ENCODE assay signal across 8 mouse cellular contexts in genomic region chr7:73392359-73392758, GRCm38 (mm10). TPM values are rescaled to one million over a fixed set of nuclear protein-coding genes. Genes with fewer than 3 reads are reported as not detected.
DNase-seq lines count a peak whose midpoint lies in the region; ATAC-seq and TF ChIP-seq lines count a peak whose summit lies in the region.

No protein-coding gene starts in this region.

- peaks cover 3% of the 10 kb centered on the region; the same call in 1 of the 2 replicates for H3K4me1 ChIP-seq in cerebellum, adult 2 months (ENCODE audit: control insufficient read depth, insufficient read depth, low read length)
- no peaks in the 10 kb centered on the region for H3K4me1 ChIP-seq in thymus, adult 2 months (replicated peaks; ENCODE audit: control insufficient read depth, insufficient read depth, low read length)
- peaks cover 58% of the 10 kb centered on the region for H3K4me1 ChIP-seq in limb, embryonic 15.5 days
- H3K4me1 ChIP-seq in stomach, postnatal 0 days (replicated peaks; ENCODE audit: control insufficient read depth, insufficient read depth) = peaks cover 6% of the 10 kb centered on the region; the same call in 1 of the 2 replicates

- H3K4me3 ChIP-seq in cerebellum, adult 2 months (replicated peaks; ENCODE audit: insufficient read depth, low read depth, low read length) = peak overlapping the region; percentile 42
- H3K4me3 ChIP-seq in thymus, adult 2 months (ENCODE audit: control insufficient read depth, insufficient read depth, low read length) = no peak overlapping the region
- H3K4me3 ChIP-seq in limb, embryonic 15.5 days = peak overlapping the region; percentile 77
- peak overlapping the region; percentile 76 for H3K4me3 ChIP-seq in stomach, postnatal 0 days (ENCODE audit: low read depth, low read length)

- H3K9me3 ChIP-seq in limb, embryonic 15.5 days = no peaks in the 10 kb centered on the region
- no peaks in the 10 kb centered on the region for H3K9me3 ChIP-seq in stomach, postnatal 0 days (ENCODE audit: control insufficient read depth, low read length)

- peak overlapping the region; percentile 73 for H3K4me2 ChIP-seq in limb, embryonic 15.5 days
- peak overlapping the region; percentile 91 for H3K4me2 ChIP-seq in stomach, postnatal 0 days (replicated peaks; ENCODE audit: low read depth)

- H3K27me3 ChIP-seq in cerebellum, adult 2 months (ENCODE audit: control insufficient read depth, insufficient read depth, low read length) = no peaks in the 10 kb centered on the region
- peaks cover 10% of the 10 kb centered on the region for H3K27me3 ChIP-seq in thymus, adult 2 months (ENCODE audit: control insufficient read depth, insufficient read depth, low read length)
- no peaks in the 10 kb centered on the region for H3K27me3 ChIP-seq in limb, embryonic 15.5 days
- H3K27me3 ChIP-seq in stomach, postnatal 0 days (ENCODE audit: control insufficient read depth, insufficient read depth, low read length) = no peaks in the 10 kb centered on the region

- no peak for TF ChIP-seq CTCF in cerebellum, adult 2 months (IDR thresholded peaks at IDR 0.05; ENCODE audit: borderline replicate concordance, insufficient read depth, low read depth, low read length)
- no peak for TF ChIP-seq CTCF in thymus, adult 2 months (IDR thresholded peaks at IDR 0.05; ENCODE audit: borderline replicate concordance, control insufficient read depth, extremely low read depth, insufficient read depth, low read length, poor library complexity)
- no peak for TF ChIP-seq CTCF in stomach, postnatal 0 days (IDR thresholded peaks at IDR 0.05; ENCODE audit: low read depth)

- no peak for DNase-seq in cerebellum, adult 2 months
- no peak for DNase-seq in cerebellum, postnatal 25 days
- DNase-seq in thymus, adult 2 months = no peak
- no peak for DNase-seq in thymus, postnatal 25 days
- no peak for DNase-seq in stomach, postnatal 0 days (ENCODE audit: low spot score)
- no peak for DNase-seq in adrenal gland, postnatal 25 days

- no peaks in the 10 kb centered on the region for H3K36me3 ChIP-seq in thymus, adult 2 months (ENCODE audit: control insufficient read depth, insufficient read depth, low read length)
- no peaks in the 10 kb centered on the region for H3K36me3 ChIP-seq in limb, embryonic 15.5 days
- H3K36me3 ChIP-seq in stomach, postnatal 0 days (ENCODE audit: control insufficient read depth, insufficient read depth, low read length) = peaks cover 4% of the 10 kb centered on the region

- H3K9ac ChIP-seq in limb, embryonic 15.5 days = peak overlapping the region; percentile 61
- H3K9ac ChIP-seq in stomach, postnatal 0 days (ENCODE audit: low read length) = peak overlapping the region; percentile 85

- no peak overlapping the region; the same call in 1 of the 2 replicates for H3K27ac ChIP-seq in cerebellum, adult 2 months (ENCODE audit: insufficient read depth, low read length)
- H3K27ac ChIP-seq in thymus, adult 2 months (ENCODE audit: control insufficient read depth, insufficient read depth, low read length) = peak overlapping the region; percentile 9; the same call in 1 of the 2 replicates
- H3K27ac ChIP-seq in limb, embryonic 15.5 days = peak overlapping the region; percentile 93
- peak overlapping the region; percentile 93 for H3K27ac ChIP-seq in stomach, postnatal 0 days (replicated peaks)

- no peak for TF ChIP-seq EP300 in stomach, postnatal 0 days (optimal IDR thresholded peaks at IDR 0.05)

- WGBS in cerebellum, adult 2 months = 75% methylated on average over 9 of the region's 9 CpGs
- WGBS in thymus, adult 2 months = 7% methylated on average over 9 of the region's 9 CpGs
- WGBS in limb, embryonic 15.5 days = 2% methylated on average over 9 of the region's 9 CpGs
- 2% methylated on average over 9 of the region's 9 CpGs for WGBS in stomach, postnatal 0 days

- no peak for TF ChIP-seq POLR2A in cerebellum, adult 2 months (IDR thresholded peaks at IDR 0.05; ENCODE audit: borderline replicate concordance, insufficient read depth, low read length)
- no peak for TF ChIP-seq POLR2A in thymus, adult 2 months (IDR thresholded peaks at IDR 0.05; ENCODE audit: control insufficient read depth, extremely low read depth, insufficient read depth, low read length, poor library complexity)

- no peak for ATAC-seq in limb, embryonic 15.5 days (ENCODE audit: insufficient number of reproducible peaks, low FRiP score, low TSS enrichment, low read depth)
- ATAC-seq in stomach, postnatal 0 days (ENCODE audit: low FRiP score, low TSS enrichment) = no peak
- no peak for ATAC-seq in megakaryocyte, adult 5-6 weeks (ENCODE audit: poor library complexity, severe bottlenecking)

RNA-seq across cellular contexts. Expression of gene Rgma, which starts 17.1 kb away (rescaled TPM):
- 33.5 and 33.6 TPM in 2 replicates for polyA plus RNA-seq in cerebellum, adult 2 months (2012; rRNA removed)
- polyA plus RNA-seq in thymus, adult 2 months (2012; rRNA removed) = 13.3 and 13.4 TPM in 2 replicates
- 17.1 and 18.0 TPM in 2 replicates for polyA plus RNA-seq in limb, embryonic 15.5 days (2015; fragmentation: Nextera tagmentation; extraction: Ambion mirVana)
- polyA plus RNA-seq in stomach, postnatal 0 days (2015; fragmentation: Nextera tagmentation; extraction: Ambion mirVana) = 4.5 and 5.7 TPM in 2 replicates
- 7.7 and 9.9 TPM in 2 replicates for total RNA-seq in adrenal gland, postnatal 25 days (2021)
- total RNA-seq in megakaryocyte, adult 5-6 weeks (2015) = not detected in 2 replicates
- not detected in 2 replicates for total RNA-seq in megakaryocyte, adult 5-6 weeks (2017)
